Mouse (Mus musculus): ENCODE data around the gene Eif4a2.

Gene Eif4a2

DNA sequence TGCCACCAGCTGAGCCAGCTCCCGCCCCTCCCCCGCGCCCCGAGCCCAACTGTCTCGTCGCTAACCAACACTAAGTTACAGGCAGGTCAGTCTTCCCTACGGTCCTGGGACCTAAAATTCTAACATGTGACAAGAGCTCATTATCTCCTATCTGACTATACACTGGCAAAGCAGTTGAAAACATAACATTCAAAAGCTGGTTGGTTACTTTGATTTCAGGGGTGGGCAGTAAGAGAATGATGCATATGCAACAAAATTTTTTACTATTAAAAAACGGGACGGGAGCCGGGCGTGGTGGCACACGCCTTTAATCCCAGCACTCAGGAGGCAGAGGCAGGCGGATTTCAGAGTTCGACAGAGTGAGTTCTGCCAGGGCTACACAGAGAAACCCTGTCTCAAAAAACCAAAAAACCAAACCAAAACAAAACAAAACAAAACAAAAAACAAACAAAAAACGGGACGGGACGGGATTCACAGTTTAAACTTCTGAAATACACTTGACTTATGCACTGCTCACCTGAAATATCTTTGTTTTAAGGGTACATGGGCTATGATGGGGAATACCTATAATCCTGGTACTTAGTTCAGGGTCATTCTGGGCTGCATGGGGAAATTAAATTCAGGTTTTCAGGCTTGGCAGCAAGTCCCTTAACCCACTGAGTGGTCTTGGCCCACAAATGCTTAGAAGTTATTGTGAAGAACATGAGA is 4.1 kb upstream of the Eif4a2 start:
- DNase-seq (ENCODE audit: low read depth in 1 of 2, low spot score in 2 of 2) = no peak

DNA sequence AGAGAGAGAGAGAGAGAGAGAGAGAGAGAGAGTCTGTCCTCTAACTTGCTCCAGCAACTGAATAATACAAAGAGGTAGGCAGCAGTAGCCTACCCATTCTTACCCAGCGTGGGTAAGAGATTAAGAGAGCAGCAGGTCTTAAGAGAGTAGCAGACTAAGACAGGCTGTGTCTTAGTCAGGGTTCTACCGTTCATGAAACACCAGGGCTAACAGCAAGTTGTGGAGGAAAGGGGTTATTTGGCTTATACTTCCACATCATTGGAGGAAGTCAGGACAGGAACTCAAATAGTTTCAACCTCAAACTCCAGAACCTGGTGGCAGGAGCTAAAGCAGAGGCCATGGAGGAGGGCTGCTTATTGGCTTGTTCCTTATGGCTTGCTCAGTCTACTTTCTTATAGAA is 3.4 kb upstream of the Eif4a2 start:
- DNase-seq (ENCODE audit: low read depth in 1 of 2, low spot score in 2 of 2) = no peak

DNA sequence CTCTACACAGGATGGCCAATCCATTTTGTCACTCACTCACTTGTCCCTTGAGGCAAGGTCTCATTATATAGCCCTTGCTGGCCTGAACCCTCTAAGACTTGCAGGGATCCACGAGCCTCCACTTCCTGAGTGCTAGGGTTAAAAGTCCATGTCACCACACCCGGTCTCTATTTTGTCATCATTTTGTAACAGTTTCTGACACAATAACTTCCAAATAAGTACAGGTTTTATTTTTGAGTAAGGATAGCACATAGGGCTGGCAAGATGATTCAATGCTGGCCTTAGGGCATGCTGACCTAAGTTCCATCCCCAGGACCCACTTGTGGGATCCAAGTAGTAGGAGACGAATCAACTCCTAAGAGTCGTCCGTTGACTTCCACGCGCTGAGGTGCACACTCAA is 1.1 kb upstream of the Eif4a2 start:
- DNase-seq (ENCODE audit: low read depth in 1 of 2, low spot score in 2 of 2) = peak in 1 of 2 experiments; percentile 23

DNA sequence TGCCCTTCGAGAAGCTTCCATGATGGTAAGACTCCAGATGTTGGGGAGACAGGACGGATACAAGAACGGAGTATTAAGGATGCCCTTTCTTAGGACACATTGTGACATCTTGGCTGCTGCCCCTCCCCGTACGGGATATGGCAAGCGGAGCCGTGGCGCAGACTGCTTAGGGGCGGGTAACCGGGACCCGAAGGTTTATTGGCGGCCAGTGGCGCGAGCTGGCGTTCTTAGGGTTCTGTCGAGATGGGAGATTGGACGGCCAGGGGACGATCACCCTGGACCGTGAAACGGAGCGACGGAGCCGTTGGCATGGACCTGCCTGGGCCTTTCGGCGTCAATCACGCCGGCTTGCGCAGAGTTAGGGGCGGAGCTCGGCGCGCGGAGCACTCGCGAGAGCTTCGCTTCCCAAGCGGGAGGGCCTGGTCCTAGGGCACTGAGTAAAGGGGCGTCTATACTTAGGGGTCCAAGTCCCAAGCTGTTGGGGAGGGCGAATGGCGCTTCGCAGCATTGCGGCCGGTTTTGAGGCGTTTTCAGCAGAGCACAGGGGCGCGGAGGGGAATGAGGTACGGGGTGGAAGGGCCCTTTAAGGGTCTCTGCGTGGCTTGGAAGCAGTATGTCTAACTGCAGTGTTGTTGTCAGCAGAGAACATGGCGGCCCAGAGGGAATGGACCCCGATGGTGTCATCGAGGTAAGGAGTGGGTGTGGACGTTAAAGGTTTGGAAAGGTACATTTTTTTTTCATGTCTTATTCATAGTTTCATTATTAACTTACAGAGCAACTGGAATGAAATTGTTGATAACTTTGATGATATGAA is 909 bp downstream of the Eif4a2 start:
- DNase-seq (ENCODE audit: low read depth in 1 of 2, low spot score in 2 of 2) = peak in 1 of 2 experiments; percentile 75

DNA sequence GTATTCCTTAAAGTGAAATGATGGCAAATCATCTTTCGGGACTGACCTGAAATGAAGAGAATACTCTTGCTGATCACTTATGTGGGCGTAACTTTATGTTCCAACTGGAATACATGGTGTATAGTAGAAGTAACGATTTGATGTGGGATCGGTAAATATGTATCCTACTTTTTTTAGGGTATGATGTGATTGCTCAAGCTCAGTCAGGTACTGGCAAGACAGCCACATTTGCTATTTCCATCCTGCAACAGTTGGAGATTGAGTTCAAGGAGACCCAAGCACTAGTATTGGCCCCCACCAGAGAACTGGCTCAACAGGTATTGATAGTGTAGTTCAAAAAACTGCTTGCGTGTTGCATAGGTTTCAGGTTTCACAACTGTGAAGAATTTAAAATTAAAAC is 1.7 kb downstream of the Eif4a2 start:
- DNase-seq (ENCODE audit: low read depth in 1 of 2, low spot score in 2 of 2) = no peak

DNA sequence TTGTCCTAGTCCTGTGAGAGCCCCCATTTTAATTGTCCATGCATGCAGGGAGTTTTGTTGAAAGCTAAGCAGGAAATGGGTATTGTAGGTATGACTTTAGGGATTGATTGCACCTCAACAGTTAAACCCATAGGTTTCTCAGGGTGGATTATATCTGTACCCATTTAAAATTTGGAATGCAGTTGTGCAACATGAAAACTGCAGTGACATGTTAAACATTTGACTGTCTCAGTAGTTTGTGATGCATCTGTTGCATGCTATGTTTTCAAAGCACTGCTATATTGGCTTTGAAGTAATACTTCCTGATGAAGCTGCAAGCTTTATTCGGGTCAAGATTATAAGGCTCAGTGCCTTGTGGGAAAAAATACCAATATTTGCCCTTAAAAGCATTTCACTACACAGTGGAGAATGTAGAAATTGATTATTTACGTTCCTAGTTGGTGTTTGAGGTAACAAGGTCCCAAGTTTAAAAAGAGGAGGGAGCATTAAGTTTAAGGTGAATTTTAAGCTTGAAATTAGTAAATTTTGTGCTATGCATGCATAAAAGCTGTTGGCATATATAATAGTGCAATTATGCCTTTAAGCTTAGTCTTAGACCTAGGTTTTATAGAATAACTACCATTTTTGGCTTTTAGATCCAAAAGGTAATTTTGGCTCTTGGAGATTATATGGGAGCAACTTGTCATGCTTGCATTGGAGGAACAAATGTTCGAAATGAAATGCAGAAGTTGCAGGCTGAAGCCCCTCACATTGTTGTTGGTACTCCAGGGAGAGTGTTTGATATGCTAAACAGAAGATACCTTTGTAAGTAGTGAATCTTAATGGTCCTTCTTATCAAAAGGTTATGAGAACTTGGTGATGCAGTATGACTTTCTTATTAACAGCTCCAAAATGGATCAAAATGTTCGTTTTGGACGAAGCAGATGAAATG is 2.4 kb downstream of the Eif4a2 start:
- no peak for DNase-seq (ENCODE audit: low read depth in 1 of 2, low spot score in 2 of 2)

DNA sequence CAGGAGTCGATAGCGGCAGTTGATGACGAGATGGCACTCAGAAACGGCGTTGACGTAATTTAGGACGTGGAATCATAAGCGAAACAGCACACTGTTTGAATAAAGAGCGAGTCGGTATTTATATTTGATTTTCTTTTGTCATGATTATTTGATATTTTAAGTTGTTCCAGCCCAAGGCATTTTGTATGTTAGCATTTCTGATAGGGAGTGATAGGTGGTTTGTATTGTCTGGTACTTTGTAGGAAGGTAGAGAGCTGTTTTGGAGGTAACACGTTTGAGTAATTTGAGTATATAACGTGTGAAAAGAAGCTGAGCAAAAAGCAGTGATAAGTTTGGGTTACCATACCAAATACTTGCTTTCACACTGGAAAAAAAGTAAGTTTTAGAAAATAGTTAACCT is 5.1 kb downstream of the Eif4a2 start:
- DNase-seq (ENCODE audit: low read depth in 1 of 2, low spot score in 2 of 2) = no peak

DNA sequence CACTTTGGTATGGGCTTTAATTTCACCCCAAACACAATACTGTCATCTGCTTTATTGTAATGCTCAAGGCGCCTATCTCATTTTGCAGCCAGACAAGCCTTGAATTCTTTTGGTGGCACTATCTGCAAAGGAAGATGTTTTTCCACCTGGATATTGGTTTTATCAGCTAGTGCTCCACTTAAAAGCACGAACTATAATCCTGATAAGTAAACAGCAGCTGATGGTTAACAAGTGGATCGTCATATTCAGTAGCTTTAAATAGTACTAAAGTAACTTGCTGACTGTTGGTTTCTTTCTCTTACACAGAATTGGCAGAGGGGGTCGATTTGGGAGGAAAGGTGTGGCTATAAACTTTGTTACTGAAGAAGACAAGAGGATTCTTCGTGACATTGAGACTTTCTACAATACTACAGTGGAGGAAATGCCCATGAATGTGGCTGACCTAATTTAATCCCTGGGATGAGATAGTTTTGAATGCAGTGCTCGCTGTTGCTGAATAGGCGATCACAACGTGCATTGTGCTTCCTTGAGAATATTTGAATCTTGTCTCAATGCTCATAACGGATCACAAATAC is 5.7 kb downstream of the Eif4a2 start:
- DNase-seq (ENCODE audit: low read depth in 1 of 2, low spot score in 2 of 2) = no peak

DNA sequence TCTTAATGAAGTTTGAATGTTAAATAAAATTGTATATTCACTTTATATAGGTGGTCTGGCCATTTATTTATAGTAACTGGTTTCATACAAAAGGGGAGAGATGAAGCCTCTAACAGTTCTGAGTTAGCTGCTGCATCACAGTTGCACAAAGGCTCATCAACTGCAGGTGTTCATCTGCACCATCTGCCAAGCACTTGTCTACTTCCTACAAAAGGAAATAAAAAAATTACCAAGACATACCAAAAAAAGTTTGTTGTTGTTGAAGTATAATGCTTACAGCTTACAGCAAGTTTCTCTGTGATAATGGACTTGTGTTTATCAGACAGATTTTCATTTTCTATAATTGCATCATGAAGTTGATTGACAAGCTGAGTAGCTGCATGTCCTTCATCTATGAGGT is 6.7 kb downstream of the Eif4a2 start:
- no peak for DNase-seq (ENCODE audit: low read depth in 1 of 2, low spot score in 2 of 2)

DNA sequence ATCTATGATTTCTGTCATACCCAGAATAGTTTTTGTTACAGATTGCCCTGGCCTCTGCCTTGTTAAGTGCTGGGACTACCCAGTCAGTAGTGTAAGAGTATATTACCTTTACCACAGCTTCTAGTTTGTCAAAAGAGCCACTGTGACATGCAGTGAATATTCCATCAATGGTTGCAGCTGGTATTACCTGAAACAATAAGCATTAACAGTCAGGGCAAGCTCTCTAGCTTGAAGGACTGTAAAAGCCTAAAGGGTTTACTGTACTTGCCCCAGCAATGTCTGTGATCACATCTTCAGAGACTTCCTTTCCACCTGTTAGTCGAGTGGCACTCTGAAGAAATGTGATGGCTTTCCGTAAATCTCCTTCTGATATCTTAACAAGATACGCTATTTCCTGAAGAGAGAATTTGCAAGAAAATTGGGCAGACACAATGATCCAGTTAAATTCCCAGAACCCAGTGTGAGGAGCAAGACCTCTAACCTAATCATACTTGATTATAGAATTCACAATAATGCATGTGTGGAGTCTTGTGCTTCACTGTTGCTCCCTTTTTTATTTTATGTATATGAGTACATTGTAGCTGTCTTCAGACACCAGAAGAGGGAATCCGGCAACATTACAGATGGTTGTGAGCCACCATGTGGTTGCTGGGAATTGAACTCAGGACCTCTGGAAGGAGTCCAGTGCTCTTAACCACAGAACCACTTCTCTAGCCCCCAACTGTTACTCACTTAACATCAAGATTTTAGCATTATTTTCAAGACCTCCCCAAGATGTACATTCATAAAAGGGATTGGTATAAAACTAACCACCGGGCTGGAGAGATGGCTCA is 7.3 kb downstream of the Eif4a2 start:
- no peak for DNase-seq (ENCODE audit: low read depth in 1 of 2, low spot score in 2 of 2)

DNA sequence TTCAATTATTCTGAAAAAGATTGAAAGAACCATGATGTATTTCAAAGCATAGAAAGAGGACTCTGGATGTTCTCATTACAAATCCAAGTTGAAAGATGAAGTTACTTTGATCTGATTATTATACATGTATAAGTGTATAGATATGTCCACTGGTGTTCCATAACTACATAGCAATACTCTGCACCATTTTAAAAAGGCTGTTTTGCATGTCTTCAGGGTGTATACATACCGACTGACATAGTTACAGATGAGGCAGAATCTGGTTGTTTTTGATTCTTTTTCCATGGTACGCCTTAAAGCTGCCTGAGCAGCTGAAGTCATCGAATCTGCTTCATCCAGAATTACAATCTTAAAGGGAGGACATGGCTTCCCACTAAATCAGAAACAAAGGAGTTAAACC is 8.2 kb downstream of the Eif4a2 start:
- DNase-seq (ENCODE audit: low read depth in 1 of 2, low spot score in 2 of 2) = no peak

DNA sequence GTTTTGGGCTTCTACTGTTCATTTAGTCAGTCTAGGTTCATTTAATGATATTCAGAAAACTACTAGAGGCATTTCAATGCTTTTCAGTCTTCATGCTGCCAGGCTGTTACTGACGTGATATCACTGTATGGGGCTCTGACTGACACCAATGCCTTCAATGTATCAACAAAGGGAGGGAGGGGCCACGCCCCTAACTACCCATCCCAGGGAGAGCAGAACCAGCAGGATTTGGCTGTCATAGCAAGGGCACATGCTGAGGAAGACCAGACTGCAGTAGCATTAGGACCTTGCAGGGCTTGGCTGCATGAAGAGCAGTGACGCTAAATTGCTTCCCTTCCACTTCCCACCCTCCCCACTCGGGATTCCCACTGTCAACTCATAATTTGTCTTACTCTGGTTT is 9.9 kb downstream of the Eif4a2 start:
- no peak for DNase-seq (ENCODE audit: low read depth in 1 of 2, low spot score in 2 of 2)

DNA sequence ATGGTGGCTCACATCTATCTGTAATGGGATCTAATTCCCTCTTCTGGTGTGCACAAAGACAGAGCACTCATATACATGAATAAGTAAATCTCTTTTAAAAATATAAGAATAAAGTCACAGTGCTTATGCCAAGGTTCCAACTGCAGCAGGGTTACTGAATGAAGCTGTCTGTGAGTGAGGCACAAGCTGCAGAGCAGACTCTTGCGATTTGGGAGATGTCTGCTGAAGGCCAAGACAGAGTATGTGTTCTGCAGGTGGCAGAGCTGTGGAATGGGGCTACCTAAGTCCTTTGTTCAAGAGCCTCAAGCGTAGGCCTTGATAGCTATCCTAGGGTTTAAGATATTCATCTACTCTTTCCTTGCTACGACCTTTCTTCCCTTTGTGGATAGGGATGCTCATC is 15.2 kb downstream of the Eif4a2 start:
- DNase-seq (ENCODE audit: low read depth in 1 of 2, low spot score in 2 of 2) = no peak

DNA sequence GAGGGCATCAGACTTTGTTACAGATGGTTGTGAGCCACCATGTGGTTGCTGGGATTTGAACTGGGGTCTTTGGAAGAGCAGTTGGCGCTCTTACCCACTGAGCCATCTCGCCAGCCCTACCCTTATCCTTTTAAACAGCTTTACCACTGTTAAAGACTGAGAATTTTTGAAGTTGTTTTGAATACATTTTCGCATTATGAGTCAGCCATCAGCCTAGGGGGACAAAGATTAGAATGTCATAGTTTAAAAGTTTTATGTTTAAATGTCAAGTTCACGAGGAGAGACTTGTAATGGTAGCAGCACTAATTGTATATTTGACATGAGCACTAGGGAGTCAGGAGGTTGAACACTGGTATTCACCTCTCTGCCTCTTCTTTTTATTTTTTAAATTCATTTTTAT is 15.9 kb downstream of the Eif4a2 start:
- DNase-seq (ENCODE audit: low read depth in 1 of 2, low spot score in 2 of 2) = no peak

DNA sequence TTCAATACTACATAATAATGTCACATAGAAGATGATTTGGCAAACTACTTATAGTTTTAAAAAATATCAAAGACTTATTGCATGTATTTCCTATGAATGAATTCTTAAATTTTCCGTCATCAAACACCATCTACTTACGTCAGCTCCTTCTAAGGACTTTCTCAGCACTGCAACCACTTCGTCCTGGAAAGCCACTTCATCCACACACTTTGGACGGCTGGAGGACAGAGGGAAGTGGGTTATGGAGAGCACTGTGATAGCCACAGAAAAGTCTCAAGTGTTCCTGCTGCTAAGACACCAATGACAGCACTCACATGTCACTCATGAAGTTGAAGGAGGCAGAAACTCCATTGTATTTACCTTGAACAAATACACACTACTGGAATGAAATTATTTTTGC is 17.2 kb downstream of the Eif4a2 start:
- DNase-seq (ENCODE audit: low read depth in 1 of 2, low spot score in 2 of 2) = no peak

DNA sequence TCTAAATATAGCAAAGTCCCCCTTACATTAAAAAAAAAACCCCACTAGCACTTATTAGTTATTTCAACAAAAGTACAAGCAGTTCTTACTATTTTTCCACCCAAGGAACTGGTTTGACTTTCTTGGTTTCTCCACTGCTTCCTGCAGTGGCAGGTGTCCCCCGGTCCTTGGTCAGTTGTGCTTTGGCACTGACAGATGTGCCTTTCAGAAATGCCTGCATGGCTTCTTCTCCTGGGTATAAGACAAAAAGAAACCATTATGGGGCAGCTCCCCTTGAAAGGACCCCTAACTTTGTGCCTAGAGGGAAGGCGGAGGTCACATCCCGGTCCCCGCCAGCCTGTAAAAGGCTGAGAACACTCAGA is 20.0 kb downstream of the Eif4a2 start:
- DNase-seq (ENCODE audit: low read depth in 1 of 2, low spot score in 2 of 2) = no peak

DNA sequence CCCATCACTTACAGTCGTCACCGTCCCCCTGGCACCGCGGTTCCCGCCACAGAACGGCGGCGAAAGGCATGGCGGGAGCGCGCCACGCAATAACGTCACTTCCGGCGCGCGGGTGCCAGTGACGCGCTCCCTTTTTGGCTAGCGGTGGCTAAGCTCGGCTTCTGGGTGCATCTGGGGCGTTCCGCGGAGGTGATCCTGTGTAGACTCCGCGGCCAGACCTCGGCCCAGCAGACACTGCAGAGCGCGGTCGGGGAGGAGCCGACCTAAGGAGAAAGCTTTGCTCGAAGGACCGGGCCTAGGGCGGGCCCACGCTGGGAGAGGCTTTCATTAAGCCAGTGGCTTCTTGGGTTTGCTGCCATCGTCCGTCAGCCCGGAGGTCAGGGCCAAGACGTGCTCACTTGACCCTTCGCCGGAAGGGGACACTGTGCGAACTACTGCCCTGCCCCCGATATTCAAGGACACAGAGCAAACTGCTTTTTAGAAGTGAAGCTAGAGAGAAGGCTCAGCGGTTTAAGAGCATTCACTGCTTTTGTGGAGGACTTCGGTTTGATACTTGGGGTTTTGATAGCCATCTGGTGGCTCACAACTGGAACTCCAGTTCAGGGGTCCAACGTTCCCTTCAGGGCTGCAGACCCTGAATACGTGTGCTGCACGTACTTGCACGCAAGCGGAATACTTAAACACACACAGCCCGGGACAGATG is 20.6 kb downstream of the Eif4a2 start, which contains the start of gene Rfc4:
TSS of gene Rfc4 (minus strand) at position 65 of the 703 bp plus-strand sequence.
- peak; percentile 79 to 85 for DNase-seq (ENCODE audit: low read depth in 1 of 2, low spot score in 2 of 2)

DNA sequence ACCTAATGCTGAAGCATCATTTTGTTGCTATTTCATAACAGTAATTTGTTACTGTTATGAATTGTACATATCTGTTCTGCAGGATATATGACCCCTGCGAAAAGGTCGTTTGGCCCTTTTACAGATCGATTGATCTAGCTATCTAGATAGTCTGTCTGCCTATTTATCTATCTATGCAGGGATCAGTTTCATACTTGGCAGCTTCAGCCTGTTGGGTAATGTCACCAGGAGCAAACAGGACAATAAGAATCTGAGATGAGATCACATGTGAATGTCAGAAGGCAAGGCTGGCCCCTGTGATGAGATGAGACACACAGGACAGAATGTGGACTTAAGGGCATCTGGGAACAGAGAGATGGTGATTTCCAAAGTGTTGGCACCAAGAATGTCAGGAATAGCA is 23.1 kb downstream of the Eif4a2 start:
- no peak for DNase-seq (ENCODE audit: low read depth in 1 of 2, low spot score in 2 of 2)

DNA sequence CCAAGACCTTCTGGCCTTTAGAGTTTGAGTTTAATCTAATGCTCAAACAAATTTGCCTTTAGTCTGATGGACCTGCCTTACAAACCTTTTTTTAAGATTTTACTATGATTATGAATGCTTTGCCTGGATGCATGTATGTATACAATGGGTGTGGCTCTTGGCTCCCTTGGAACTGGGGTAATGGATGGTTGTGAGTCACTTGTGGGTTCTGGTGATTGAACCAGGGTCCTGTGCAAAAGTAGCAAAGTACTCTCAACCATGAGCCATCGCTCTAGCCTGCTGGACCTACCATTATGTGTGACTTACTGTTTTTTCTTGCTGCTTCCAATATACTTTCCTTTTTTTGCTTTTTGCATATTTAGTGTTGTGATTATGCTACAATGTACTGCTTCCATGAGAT is 25.1 kb downstream of the Eif4a2 start:
- no peak for DNase-seq (ENCODE audit: low read depth in 1 of 2, low spot score in 2 of 2)
